In genomic region chr3:41522226-41523005, GRCm38 (mm10) we compare ENCODE assay signal across 9 mouse cellular contexts. TPM values are rescaled to one million over a fixed set of nuclear protein-coding genes. Genes with fewer than 3 reads are reported as not detected.
DNase-seq lines count a peak whose midpoint lies in the region; ATAC-seq and TF ChIP-seq lines count a peak whose summit lies in the region.
"Had no signal": no experiment of that assay in that cellular context is flagged by ENCODE, and none has a peak within 500 bp of the region (broad histone marks: within the 10 kb centered on the region; RNA-seq: fewer than 3 reads in every experiment).

No protein-coding gene starts in this region.

- peak; percentile 95 for ATAC-seq in intestine, embryonic 16.5 days
- peak; percentile 76; the same call in 1 of the 2 replicates for ATAC-seq in lung, embryonic 15.5 days (ENCODE audit: borderline replicate concordance, extremely low read depth, low FRiP score, low TSS enrichment)

- H3K4me3 ChIP-seq in intestine, embryonic 16.5 days (ENCODE audit: low read length) = peak overlapping the region; percentile 17
- no peak overlapping the region for H3K4me3 ChIP-seq in lung, embryonic 15.5 days
- no peak overlapping the region for H3K4me3 ChIP-seq in left cerebral cortex, adult 2 months
- H3K4me3 ChIP-seq: hindbrain, embryonic 15.5 days had no signal

- peak overlapping the region; percentile 38; the same call in 1 of the 2 replicates for H3K9ac ChIP-seq in intestine, embryonic 16.5 days (ENCODE audit: low read depth, low read length)
- no peak overlapping the region for H3K9ac ChIP-seq in lung, embryonic 15.5 days
- H3K9ac ChIP-seq: hindbrain, embryonic 15.5 days had no signal

- peak overlapping the region; percentile 83 for H3K27ac ChIP-seq in intestine, embryonic 16.5 days (ENCODE audit: low read length)
- no peak overlapping the region for H3K27ac ChIP-seq in lung, embryonic 15.5 days
- H3K27ac ChIP-seq in left cerebral cortex, adult 2 months = no peak overlapping the region
- H3K27ac ChIP-seq: hindbrain, embryonic 15.5 days had no signal

- no peaks in the 10 kb centered on the region for H3K27me3 ChIP-seq in intestine, embryonic 16.5 days (replicated peaks; ENCODE audit: control insufficient read depth, insufficient read depth, low read length)
- no peaks in the 10 kb centered on the region for H3K27me3 ChIP-seq in lung, embryonic 15.5 days
- H3K27me3 ChIP-seq: hindbrain, embryonic 15.5 days had no signal

- H3K4me2 ChIP-seq in intestine, embryonic 16.5 days (ENCODE audit: low read depth, low read length) = peak overlapping the region; percentile 47
- H3K4me2 ChIP-seq in lung, embryonic 15.5 days = peak overlapping the region; percentile 42
- H3K4me2 ChIP-seq: hindbrain, embryonic 15.5 days had no signal

- no peak for TF ChIP-seq CTCF in left cerebral cortex, adult 2 months (IDR thresholded peaks at IDR 0.05)

- no peaks in the 10 kb centered on the region for H3K9me3 ChIP-seq in intestine, embryonic 16.5 days (ENCODE audit: control insufficient read depth, low read length)
- H3K9me3 ChIP-seq in lung, embryonic 15.5 days = no peaks in the 10 kb centered on the region
- H3K9me3 ChIP-seq: hindbrain, embryonic 15.5 days had no signal

- no peaks in the 10 kb centered on the region for H3K36me3 ChIP-seq in intestine, embryonic 16.5 days (ENCODE audit: control insufficient read depth, insufficient read depth, low read length)
- H3K36me3 ChIP-seq in lung, embryonic 15.5 days = no peaks in the 10 kb centered on the region
- H3K36me3 ChIP-seq: hindbrain, embryonic 15.5 days had no signal

- 0 out of 2 replicates have a peak, but pooled peaks cover 2% of the 10 kb centered on the region for H3K4me1 ChIP-seq in intestine, embryonic 16.5 days (ENCODE audit: control insufficient read depth, insufficient read depth, low read length)
- H3K4me1 ChIP-seq in lung, embryonic 15.5 days = peaks cover 12% of the 10 kb centered on the region
- H3K4me1 ChIP-seq: hindbrain, embryonic 15.5 days had no signal

- WGBS in intestine, embryonic 16.5 days = 28% methylated on average over 18 of the region's 18 CpGs
- WGBS in lung, embryonic 15.5 days = 15% methylated on average over 18 of the region's 18 CpGs

- intact Hi-C loops in left cerebral cortex, adult 2 months (cut with DNase I) = no loop called here

- DNase-seq in 3T3-L1 (ENCODE audit: low read depth, low spot score) = peak; percentile 22
- peak; percentile 20 for DNase-seq in c-Kit-positive CD71-negative TER-119-negative erythroid progenitor cells, embryonic 14.5 days (ENCODE audit: low read depth)
- DNase-seq in yolk sac, embryonic 10.5 days (ENCODE audit: low spot score) = peak; percentile 82
- DNase-seq in frontal cortex, postnatal 14 days (ENCODE audit: low spot score in 2 of 2) = no peak
- DNase-seq in layer of hippocampus, adult 8-10 months (ENCODE audit: low spot score in 2 of 2) = no peak
- DNase-seq in left cerebral cortex, adult 2 months (ENCODE audit: extremely low spot score in 1 of 2, low spot score in 2 of 2) = no peak

RNA-seq across cellular contexts. Expression of gene Jade1, which starts 33.1 kb away (rescaled TPM):
- 14.8 and 16.9 TPM in 2 replicates for polyA plus RNA-seq in intestine, embryonic 16.5 days (2015; fragmentation: Nextera tagmentation; extraction: Ambion mirVana)
- 10.9 and 11.0 TPM in 2 replicates for polyA plus RNA-seq in lung, embryonic 15.5 days (2015; fragmentation: Nextera tagmentation; extraction: Ambion mirVana)
- total RNA-seq in layer of hippocampus, adult 8-10 months (2022) = 10 to 100 TPM; 32.3 to 41.8 (median 37.1) TPM
- 10 to 100 TPM; 40.5 to 44.7 TPM for total RNA-seq in left cerebral cortex, adult 2 months (2021)

Comparison
In these comparisons a context has a peak if more than half of its experiments do, and no peak if none do; other contexts are left out.
1. DNase-seq: peak in 3T3-L1 (single experiment), c-Kit-positive CD71-negative TER-119-negative erythroid progenitor cells, embryonic 14.5 days (single experiment) and yolk sac, embryonic 10.5 days (single experiment); none in frontal cortex, postnatal 14 days (0 of 2), layer of hippocampus, adult 8-10 months (0 of 2) and left cerebral cortex, adult 2 months (0 of 2).